Mouse (Mus musculus): ENCODE results near the gene Zmiz1.

DNA sequence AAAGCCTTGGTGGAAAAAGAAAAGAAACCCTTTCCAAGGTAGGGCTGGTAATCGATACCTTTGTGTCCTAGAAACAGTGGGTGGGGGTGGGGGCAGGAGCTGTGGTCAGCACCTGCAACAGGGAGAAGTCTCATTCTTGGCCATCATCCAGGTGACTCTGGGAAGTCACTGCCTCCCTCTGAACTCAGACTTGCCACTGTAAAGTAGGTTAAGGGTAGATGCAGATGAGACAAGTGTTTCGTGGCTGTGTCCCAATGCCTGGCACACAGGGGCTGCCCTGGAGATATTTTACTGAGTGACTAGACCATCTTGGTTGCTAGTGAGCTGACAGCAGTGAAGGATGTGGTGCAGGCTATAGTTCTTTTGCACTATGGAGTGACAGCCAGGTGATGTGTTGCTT lies 79.5 kb downstream of the Zmiz1 start:
- no peak for TF ChIP-seq GATA1 (IDR thresholded peaks at IDR 0.05; ENCODE audit: low read length)
- TF ChIP-seq TAL1 (IDR thresholded peaks at IDR 0.05; ENCODE audit: low read length): no peak
